11 mouse cellular contexts compared by ENCODE assay signal in the genomic region with DNA sequence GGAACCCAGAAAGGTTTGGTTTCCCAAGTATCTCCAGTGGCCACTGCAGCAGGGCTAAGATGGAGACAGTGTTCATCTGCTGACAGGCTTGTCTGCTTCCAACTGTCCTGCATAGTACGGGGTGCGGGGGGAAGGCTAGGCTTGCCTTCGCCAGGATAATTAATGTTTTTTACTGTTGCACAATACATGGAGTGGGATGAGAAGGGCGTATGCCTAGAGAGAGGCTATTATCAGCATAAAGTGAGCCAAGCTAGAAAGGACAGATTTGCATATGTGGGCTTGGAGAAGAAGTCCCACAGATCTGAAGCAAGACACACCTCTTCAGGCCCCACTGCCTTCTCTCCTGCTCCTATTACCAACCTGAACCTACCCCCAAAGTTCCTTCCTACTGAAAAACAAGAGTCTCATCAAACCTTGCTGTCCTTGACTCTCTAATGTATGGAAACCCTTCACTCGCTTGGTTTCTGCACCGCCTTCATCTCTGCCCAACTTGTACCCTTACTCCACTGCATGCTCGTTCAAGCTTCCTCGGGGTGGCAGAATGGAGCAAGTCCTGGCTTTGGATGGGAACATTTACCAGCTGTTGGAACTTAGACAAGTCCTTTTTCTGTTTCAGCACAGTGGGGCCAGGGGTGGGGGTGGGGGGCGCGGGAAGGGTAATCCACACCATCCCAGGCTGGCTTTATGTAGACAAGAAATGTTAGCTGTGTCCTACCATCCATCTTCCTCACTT. TPM values are rescaled to one million over a fixed set of nuclear protein-coding genes. Genes with fewer than 3 reads are reported as not detected.
DNase-seq lines count a peak whose midpoint lies in the region; ATAC-seq and TF ChIP-seq lines count a peak whose summit lies in the region.
"Had no signal": no experiment of that assay in that cellular context is flagged by ENCODE, and none has a peak within 500 bp of the region (broad histone marks: within the 10 kb centered on the region; RNA-seq: fewer than 3 reads in every experiment).

No protein-coding gene starts in this region.

- no peaks in the 10 kb centered on the region for H3K36me3 ChIP-seq in kidney, embryonic 15.5 days
- H3K36me3 ChIP-seq in kidney, adult 2 months (ENCODE audit: control insufficient read depth, insufficient read depth, low read length): no peaks in the 10 kb centered on the region
- H3K36me3 ChIP-seq in testis, adult 2 months (ENCODE audit: control insufficient read depth, insufficient read depth, low read length): no peaks in the 10 kb centered on the region
- H3K36me3 ChIP-seq: liver, embryonic 15.5 days had no signal

- no peak for TF ChIP-seq POLR2A in kidney, adult 2 months (IDR thresholded peaks at IDR 0.05; ENCODE audit: low read depth, low read length)
- TF ChIP-seq POLR2A in testis, adult 2 months (IDR thresholded peaks at IDR 0.05; ENCODE audit: control insufficient read depth, low read depth, low read length): no peak

- H3K27me3 ChIP-seq in kidney, embryonic 15.5 days: no peaks in the 10 kb centered on the region
- no peaks in the 10 kb centered on the region for H3K27me3 ChIP-seq in kidney, adult 2 months (replicated peaks; ENCODE audit: control insufficient read depth, insufficient read depth, low read length)
- no peaks in the 10 kb centered on the region for H3K27me3 ChIP-seq in testis, adult 2 months (ENCODE audit: control insufficient read depth, insufficient read depth, low read length)

- 62% methylated on average over 10 of the region's 10 CpGs for WGBS in kidney, embryonic 15.5 days
- WGBS in kidney, adult 2 months: 62% methylated on average over 10 of the region's 10 CpGs

- no peak overlapping the region for H3K4me2 ChIP-seq in kidney, embryonic 15.5 days
- H3K4me2 ChIP-seq: liver, embryonic 15.5 days had no signal

- H3K27ac ChIP-seq in kidney, embryonic 15.5 days: no peak overlapping the region
- H3K27ac ChIP-seq in kidney, adult 2 months (ENCODE audit: insufficient read depth, low read depth, low read length): no peak overlapping the region
- H3K27ac ChIP-seq in testis, adult 2 months (ENCODE audit: control insufficient read depth, insufficient read depth, low read depth, low read length): peak overlapping the region; percentile 59
- H3K27ac ChIP-seq: liver, embryonic 15.5 days had no signal

- peak; percentile 69; the same call in 1 of the 2 replicates for ATAC-seq in kidney, embryonic 15.5 days (replicated peaks; ENCODE audit: low FRiP score)
- no peak for ATAC-seq in activated CD4-positive, CD25-positive, alpha-beta regulatory T cell, adult 4 months

- peak; percentile 62 for DNase-seq in adrenal gland, adult 8-10 months
- no peak for DNase-seq in adrenal gland, postnatal 25 days
- DNase-seq in kidney, adult 2 months: no peak
- no peak for DNase-seq in testis, postnatal 10 days (ENCODE audit: low spot score)
- DNase-seq in telencephalon, adult 2 months (ENCODE audit: low read depth, low spot score): peak; percentile 60

- no peak for TF ChIP-seq CTCF in kidney, adult 2 months (conservative IDR thresholded peaks at IDR 0.05; ENCODE audit: insufficient read depth, insufficient read length, low read depth, low read length)
- no peak for TF ChIP-seq CTCF in testis, adult 2 months (IDR thresholded peaks at IDR 0.05; ENCODE audit: control insufficient read depth, insufficient read depth, insufficient replicate concordance, low read depth, low read length)

- H3K9me3 ChIP-seq in kidney, embryonic 15.5 days (replicated peaks): no peaks in the 10 kb centered on the region
- H3K9me3 ChIP-seq: liver, embryonic 15.5 days had no signal

- H3K4me1 ChIP-seq in kidney, embryonic 15.5 days: no peaks in the 10 kb centered on the region; the same call in 1 of the 2 replicates
- H3K4me1 ChIP-seq in kidney, adult 2 months (ENCODE audit: control insufficient read depth, insufficient read depth, low read length): no peaks in the 10 kb centered on the region
- peaks cover 2% of the 10 kb centered on the region; the same call in 1 of the 2 replicates for H3K4me1 ChIP-seq in testis, adult 2 months (ENCODE audit: control insufficient read depth, insufficient read depth, low read length)
- H3K4me1 ChIP-seq: liver, embryonic 15.5 days had no signal

- H3K4me3 ChIP-seq in kidney, embryonic 15.5 days (replicated peaks): no peak overlapping the region
- H3K4me3 ChIP-seq in kidney, adult 2 months (ENCODE audit: insufficient read depth, low read depth, low read length): no peak overlapping the region
- H3K4me3 ChIP-seq in testis, adult 2 months (ENCODE audit: control insufficient read depth, low read depth, low read length): no peak overlapping the region
- H3K4me3 ChIP-seq: liver, embryonic 15.5 days had no signal

- H3K9ac ChIP-seq in kidney, embryonic 15.5 days: no peak overlapping the region
- H3K9ac ChIP-seq: liver, embryonic 15.5 days had no signal

RNA-seq across cellular contexts. Expression of a gene that starts 16.2 kb away (rescaled TPM):
- 100 to 1,000 TPM in 1 of 4 experiments, 10 to 100 TPM in 3; 34.9 to 107 (median 92.5) TPM for total RNA-seq in adrenal gland, adult 8-10 months (2022)
- total RNA-seq in adrenal gland, postnatal 25 days (2021): 110 and 122 TPM in 2 replicates
- 2.2 and 2.9 TPM in 2 replicates for polyA plus RNA-seq in kidney, embryonic 15.5 days (2015; fragmentation: Nextera tagmentation; extraction: Ambion mirVana)
- 21.5 and 36.4 TPM in 2 replicates for polyA plus RNA-seq in kidney, adult 2 months (2012; rRNA removed)
- polyA plus RNA-seq in testis, adult 2 months (2012; rRNA removed): 12.4 and 17.3 TPM in 2 replicates
- under 1 TPM; 0.08 to 0.12 TPM for polyA plus RNA-seq in activated CD4-positive, CD25-positive, alpha-beta regulatory T cell, adult 4 months (2017; shearing (Covaris generic))
- total RNA-seq: granulocyte monocyte progenitor cell, adult 5-6 weeks had no signal

RNA-seq across cellular contexts. Expression of a gene that starts 20.2 kb away (rescaled TPM):
- 10 to 100 TPM; 32.7 to 37.0 (median 35.8) TPM for total RNA-seq in adrenal gland, adult 8-10 months (2022)
- 33.7 and 48.7 TPM in 2 replicates for total RNA-seq in adrenal gland, postnatal 25 days (2021)
- 48.9 and 54.4 TPM in 2 replicates for polyA plus RNA-seq in kidney, embryonic 15.5 days (2015; fragmentation: Nextera tagmentation; extraction: Ambion mirVana)
- polyA plus RNA-seq in kidney, adult 2 months (2012; rRNA removed): 54.3 and 57.7 TPM in 2 replicates
- polyA plus RNA-seq in testis, adult 2 months (2012; rRNA removed): 43.9 and 52.2 TPM in 2 replicates
- polyA plus RNA-seq in activated CD4-positive, CD25-positive, alpha-beta regulatory T cell, adult 4 months (2017; shearing (Covaris generic)): 1 to 10 TPM; 3.4 to 3.8 TPM

RNA-seq across cellular contexts. Expression of a gene that starts 23.5 kb away (rescaled TPM):
- total RNA-seq in adrenal gland, adult 8-10 months (2022): 1 to 10 TPM in 2 of 4 experiments, under 1 TPM in 2; 0.12 to 1.1 (median 0.76) TPM
- 0.88 and 2.3 TPM in 2 replicates for total RNA-seq in adrenal gland, postnatal 25 days (2021)
- 0.05 TPM in 1 of 2 replicates, not detected in the other for polyA plus RNA-seq in kidney, embryonic 15.5 days (2015; fragmentation: Nextera tagmentation; extraction: Ambion mirVana)
- polyA plus RNA-seq in kidney, adult 2 months (2012; rRNA removed): 0.09 and 0.11 TPM in 2 replicates
- polyA plus RNA-seq in testis, adult 2 months (2012; rRNA removed): 322 and 331 TPM in 2 replicates
- not detected for polyA plus RNA-seq in activated CD4-positive, CD25-positive, alpha-beta regulatory T cell, adult 4 months (2017; shearing (Covaris generic))
- total RNA-seq: granulocyte monocyte progenitor cell, adult 5-6 weeks; layer of hippocampus, postnatal 14 days had no signal

RNA-seq across cellular contexts. Expression of a gene that starts 47.4 kb away (rescaled TPM):
- under 1 TPM; 0.10 to 0.95 (median 0.48) TPM for total RNA-seq in adrenal gland, adult 8-10 months (2022)
- 0.18 TPM in 1 of 2 replicates, not detected in the other for total RNA-seq in adrenal gland, postnatal 25 days (2021)
- polyA plus RNA-seq in kidney, embryonic 15.5 days (2015; fragmentation: Nextera tagmentation; extraction: Ambion mirVana): not detected in 2 replicates
- 0.06 and 0.11 TPM in 2 replicates for polyA plus RNA-seq in kidney, adult 2 months (2012; rRNA removed)
- 40.4 and 41.2 TPM in 2 replicates for polyA plus RNA-seq in testis, adult 2 months (2012; rRNA removed)
- polyA plus RNA-seq in activated CD4-positive, CD25-positive, alpha-beta regulatory T cell, adult 4 months (2017; shearing (Covaris generic)): under 1 TPM in 1 of 2 experiments, not detected in 1; 0.08 TPM
- total RNA-seq: granulocyte monocyte progenitor cell, adult 5-6 weeks had no signal
- polyA plus RNA-seq: liver, embryonic 15.5 days had no signal

RNA-seq across cellular contexts. Expression of a gene that starts 59.3 kb away (rescaled TPM):
- total RNA-seq in adrenal gland, adult 8-10 months (2022): 1 to 10 TPM; 1.0 to 2.6 (median 1.7) TPM
- 0.39 and 0.48 TPM in 2 replicates for total RNA-seq in adrenal gland, postnatal 25 days (2021)
- 0.83 and 1.0 TPM in 2 replicates for polyA plus RNA-seq in kidney, embryonic 15.5 days (2015; fragmentation: Nextera tagmentation; extraction: Ambion mirVana)
- polyA plus RNA-seq in kidney, adult 2 months (2012; rRNA removed): 17.0 and 17.1 TPM in 2 replicates
- polyA plus RNA-seq in testis, adult 2 months (2012; rRNA removed): 0.06 TPM in 2 replicates
- polyA plus RNA-seq in activated CD4-positive, CD25-positive, alpha-beta regulatory T cell, adult 4 months (2017; shearing (Covaris generic)): under 1 TPM in 1 of 2 experiments, not detected in 1; 0.15 TPM

Comparison
In these comparisons a context has a peak if more than half of its experiments do, and no peak if none do; other contexts are left out.
1. DNase-seq: peak in adrenal gland, adult 8-10 months (single experiment) and telencephalon, adult 2 months (single experiment); none in adrenal gland, postnatal 25 days (single experiment), kidney, adult 2 months (single experiment) and testis, postnatal 10 days (single experiment).
2. RNA of a gene that starts 23.5 kb away (polyA plus RNA-seq): 322 to 331 TPM in testis, adult 2 months; 0.09 to 0.11 TPM in kidney, adult 2 months, 0.05 TPM in kidney, embryonic 15.5 days and not detected in activated CD4-positive, CD25-positive, alpha-beta regulatory T cell, adult 4 months; every median in the first group is over 100 times any median in the second.